Mouse (Mus musculus): ENCODE measurements around the gene Hmcn1.

- TF ChIP-seq CTCF (conservative IDR thresholded peaks at IDR 0.05; ENCODE audit: low read length) = no peak
- TF ChIP-seq NANOG (IDR thresholded peaks at IDR 0.05; ENCODE audit: borderline replicate concordance, low read length) = no peak
These were observed 362.0 kb downstream of the Hmcn1 start for GRCm38 (mm10) chr1:150631035-150631855.
